Mouse (Mus musculus): Measurements from ENCODE around the gene Clmp. TPM values are rescaled to one million over a fixed set of nuclear protein-coding genes. Genes with fewer than 3 reads are reported as not detected.

The Clmp gene
- polyA plus RNA-seq, 1 experiment = 1.4 TPM

GRCm38 (mm10) chr9:40708448-40709140, 22.8 kb downstream of the Clmp start:
- Histone ChIP-seq H3K27ac (ENCODE audit: insufficient read depth, low read length) (no peak overlapping the region), H3K36me3 (ENCODE audit: control insufficient read depth, insufficient read depth, low read length) (no peaks in the 10 kb centered on the region), H3K4me1 (ENCODE audit: control insufficient read depth, insufficient read depth, insufficient read length) (no peaks in the 10 kb centered on the region), H3K27me3 (ENCODE audit: control insufficient read depth, insufficient read depth, low read length) (no peaks in the 10 kb centered on the region), H3K4me3 (ENCODE audit: extremely low read depth, insufficient read depth, insufficient read length) (no peak overlapping the region)
- no peak for DNase-seq (ENCODE audit: low read depth in 1 of 2, low spot score in 2 of 2)
- TF ChIP-seq CTCF (IDR thresholded peaks at IDR 0.05; ENCODE audit: extremely low read depth, insufficient read depth, insufficient read length, insufficient replicate concordance) (no peak), POLR2A (IDR thresholded peaks at IDR 0.05; ENCODE audit: low read depth, low read length) (no peak)
- WGBS = 80% methylated on average over 12 of the region's 12 CpGs

- Histone ChIP-seq H3K36me3 (ENCODE audit: control insufficient read depth, insufficient read depth, low read length) (no peaks in the 10 kb centered on the region), H3K4me1 (ENCODE audit: control insufficient read depth, insufficient read depth, insufficient read length) (no peaks in the 10 kb centered on the region), H3K27me3 (ENCODE audit: control insufficient read depth, insufficient read depth, low read length) (no peaks in the 10 kb centered on the region), H3K4me3 (ENCODE audit: extremely low read depth, insufficient read depth, insufficient read length) (no peak overlapping the region), H3K27ac (ENCODE audit: insufficient read depth, low read length) (no peak overlapping the region)
- DNase-seq (ENCODE audit: low read depth in 1 of 2, low spot score in 2 of 2) = no peak
- WGBS = 80% methylated on average over 7 of the region's 7 CpGs
- no peak for TF ChIP-seq CTCF (IDR thresholded peaks at IDR 0.05; ENCODE audit: extremely low read depth, insufficient read depth, insufficient read length, insufficient replicate concordance)
- no peak for TF ChIP-seq POLR2A (IDR thresholded peaks at IDR 0.05; ENCODE audit: low read depth, low read length)
Measured at GRCm38 (mm10) chr9:40709141-40709537, 23.4 kb downstream of the Clmp start.

GRCm38 (mm10) chr9:40709587-40709986, 23.8 kb downstream of the Clmp start:
- no peaks in the 10 kb centered on the region for H3K4me1 ChIP-seq (ENCODE audit: control insufficient read depth, insufficient read depth, insufficient read length)

GRCm38 (mm10) chr9:40709991-40710390, 24.2 kb downstream of the Clmp start:
- H3K4me1 ChIP-seq (ENCODE audit: control insufficient read depth, insufficient read depth, insufficient read length) = no peaks in the 10 kb centered on the region
- WGBS = 47% methylated on average over 3 of the region's 3 CpGs
- DNase-seq (ENCODE audit: low read depth in 1 of 2, low spot score in 2 of 2) = no peak
- H3K27me3 ChIP-seq (ENCODE audit: control insufficient read depth, insufficient read depth, low read length) = no peaks in the 10 kb centered on the region
- TF ChIP-seq POLR2A (IDR thresholded peaks at IDR 0.05; ENCODE audit: low read depth, low read length) (no peak), CTCF (IDR thresholded peaks at IDR 0.05; ENCODE audit: extremely low read depth, insufficient read depth, insufficient read length, insufficient replicate concordance) (no peak)
- no peak overlapping the region for H3K27ac ChIP-seq (ENCODE audit: insufficient read depth, low read length)
- H3K36me3 ChIP-seq (ENCODE audit: control insufficient read depth, insufficient read depth, low read length) = no peaks in the 10 kb centered on the region
- no peak overlapping the region for H3K4me3 ChIP-seq (ENCODE audit: extremely low read depth, insufficient read depth, insufficient read length)

More at GRCm38 (mm10) chr9:40709587-40709986, 23.8 kb downstream of the Clmp start:
- Histone ChIP-seq H3K4me3 (ENCODE audit: extremely low read depth, insufficient read depth, insufficient read length) (no peak overlapping the region), H3K27me3 (ENCODE audit: control insufficient read depth, insufficient read depth, low read length) (no peaks in the 10 kb centered on the region), H3K27ac (ENCODE audit: insufficient read depth, low read length) (no peak overlapping the region), H3K36me3 (ENCODE audit: control insufficient read depth, insufficient read depth, low read length) (no peaks in the 10 kb centered on the region)
- DNase-seq (ENCODE audit: low read depth in 1 of 2, low spot score in 2 of 2) = no peak
- TF ChIP-seq CTCF (IDR thresholded peaks at IDR 0.05; ENCODE audit: extremely low read depth, insufficient read depth, insufficient read length, insufficient replicate concordance) (no peak), POLR2A (IDR thresholded peaks at IDR 0.05; ENCODE audit: low read depth, low read length) (no peak)
- WGBS = 86% methylated on average over 3 of the region's 3 CpGs

DNA sequence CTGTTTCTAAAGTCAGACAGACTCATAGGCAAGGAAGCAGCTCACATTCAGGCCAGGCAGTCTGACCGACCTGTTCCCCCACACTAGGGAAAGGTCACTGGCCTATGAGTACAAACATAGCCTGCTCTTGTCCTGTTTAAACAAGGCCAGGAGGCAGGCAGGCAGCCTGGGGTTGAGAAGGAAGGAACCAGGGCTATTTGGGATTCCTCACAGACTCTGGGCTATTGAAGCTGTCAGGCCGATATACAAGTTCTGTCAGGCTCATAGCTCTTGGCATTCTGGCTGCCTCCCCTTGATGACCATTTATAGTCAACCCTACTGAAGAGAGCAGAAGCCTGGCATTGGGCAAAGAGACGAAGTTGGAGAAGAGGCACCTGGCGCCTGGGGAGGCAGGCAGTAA, 25.9 kb downstream of the Clmp start:
- no peak for TF ChIP-seq POLR2A (IDR thresholded peaks at IDR 0.05; ENCODE audit: low read depth, low read length)
- TF ChIP-seq CTCF (IDR thresholded peaks at IDR 0.05; ENCODE audit: extremely low read depth, insufficient read depth, insufficient read length, insufficient replicate concordance) = no peak
- Histone ChIP-seq H3K4me3 (ENCODE audit: extremely low read depth, insufficient read depth, insufficient read length) (no peak overlapping the region), H3K4me1 (ENCODE audit: control insufficient read depth, insufficient read depth, insufficient read length) (no peaks in the 10 kb centered on the region), H3K27ac (ENCODE audit: insufficient read depth, low read length) (no peak overlapping the region), H3K27me3 (ENCODE audit: control insufficient read depth, insufficient read depth, low read length) (no peaks in the 10 kb centered on the region), H3K36me3 (ENCODE audit: control insufficient read depth, insufficient read depth, low read length) (no peaks in the 10 kb centered on the region)
- DNase-seq (ENCODE audit: low read depth in 1 of 2, low spot score in 2 of 2) = no peak
- 86% methylated on average over 4 of the region's 4 CpGs for WGBS

DNA sequence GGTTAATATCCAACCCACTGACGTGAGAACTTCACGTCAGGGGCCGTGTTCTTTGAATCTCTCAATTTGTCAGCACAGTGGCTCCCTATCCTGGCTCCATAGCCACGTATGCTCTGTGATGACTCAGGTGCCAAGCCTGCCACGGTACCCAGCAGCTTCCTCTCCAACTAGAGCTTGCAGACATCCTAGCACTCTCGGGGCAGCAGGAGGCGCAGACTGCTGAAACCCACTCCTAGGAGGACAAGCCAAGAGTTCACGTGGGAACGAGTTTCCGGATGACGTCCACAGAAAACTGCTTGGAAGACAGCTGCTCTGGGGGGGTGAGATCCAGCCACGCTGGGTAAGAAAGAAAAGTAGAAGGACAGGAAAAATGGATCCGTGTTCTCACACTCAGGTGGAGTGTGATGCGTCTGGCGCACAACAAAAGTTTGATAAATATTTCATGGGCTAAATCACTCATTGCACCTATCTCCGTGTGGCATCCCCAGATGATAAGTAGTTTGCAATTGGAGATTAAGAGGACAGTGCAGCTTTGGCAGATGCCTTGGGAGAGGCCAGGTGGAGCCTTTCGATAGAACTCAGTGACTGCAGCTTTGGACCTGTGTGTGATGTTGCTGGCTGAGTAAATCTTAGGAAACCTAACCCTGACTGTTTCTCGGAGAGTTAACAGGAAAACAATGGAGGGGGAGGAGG, 31.6 kb downstream of the Clmp start:
- no peak for DNase-seq (ENCODE audit: low read depth in 1 of 2, low spot score in 2 of 2)
- no peaks in the 10 kb centered on the region for H3K4me1 ChIP-seq (ENCODE audit: control insufficient read depth, insufficient read depth, insufficient read length)
- WGBS = 66% methylated on average over 18 of the region's 18 CpGs
- no peaks in the 10 kb centered on the region for H3K27me3 ChIP-seq (ENCODE audit: control insufficient read depth, insufficient read depth, low read length)
- no peaks in the 10 kb centered on the region for H3K36me3 ChIP-seq (ENCODE audit: control insufficient read depth, insufficient read depth, low read length)
- no peak overlapping the region for H3K4me3 ChIP-seq (ENCODE audit: extremely low read depth, insufficient read depth, insufficient read length)
- no peak overlapping the region for H3K27ac ChIP-seq (ENCODE audit: insufficient read depth, low read length)
- TF ChIP-seq POLR2A (IDR thresholded peaks at IDR 0.05; ENCODE audit: low read depth, low read length) (no peak), CTCF (IDR thresholded peaks at IDR 0.05; ENCODE audit: extremely low read depth, insufficient read depth, insufficient read length, insufficient replicate concordance) (no peak)

GRCm38 (mm10) chr9:40717875-40718185, 32.1 kb downstream of the Clmp start:
- H3K27ac ChIP-seq (ENCODE audit: insufficient read depth, low read length) = no peak overlapping the region
- TF ChIP-seq CTCF (IDR thresholded peaks at IDR 0.05; ENCODE audit: extremely low read depth, insufficient read depth, insufficient read length, insufficient replicate concordance) (no peak), POLR2A (IDR thresholded peaks at IDR 0.05; ENCODE audit: low read depth, low read length) (no peak)
- no peak overlapping the region for H3K4me3 ChIP-seq (ENCODE audit: extremely low read depth, insufficient read depth, insufficient read length)
- 37% methylated on average over 7 of the region's 7 CpGs for WGBS
- DNase-seq (ENCODE audit: low read depth in 1 of 2, low spot score in 2 of 2) = no peak
- no peaks in the 10 kb centered on the region for H3K4me1 ChIP-seq (ENCODE audit: control insufficient read depth, insufficient read depth, insufficient read length)
- H3K36me3 ChIP-seq (ENCODE audit: control insufficient read depth, insufficient read depth, low read length) = no peaks in the 10 kb centered on the region
- H3K27me3 ChIP-seq (ENCODE audit: control insufficient read depth, insufficient read depth, low read length) = no peaks in the 10 kb centered on the region
